Mouse (Mus musculus) urinary bladder, postnatal 0 days (tissue): ENCODE measurements around the gene Nrbf2. TPM values are rescaled to one million over a fixed set of nuclear protein-coding genes. Genes with fewer than 3 reads are reported as not detected.

Experiments
- polyA plus RNA-seq: library from polyadenylated mRNA; unstranded; fragments of >200 nt; fragmentation: Nextera tagmentation; extraction: Ambion mirVana; gene quantifications from 2 replicates; pipeline ENCODE4 v1.2.1, GENCODE M21; 2015

The Nrbf2 gene
- polyA plus RNA-seq: 26.1 and 31.5 TPM in 2 replicates

DNA sequence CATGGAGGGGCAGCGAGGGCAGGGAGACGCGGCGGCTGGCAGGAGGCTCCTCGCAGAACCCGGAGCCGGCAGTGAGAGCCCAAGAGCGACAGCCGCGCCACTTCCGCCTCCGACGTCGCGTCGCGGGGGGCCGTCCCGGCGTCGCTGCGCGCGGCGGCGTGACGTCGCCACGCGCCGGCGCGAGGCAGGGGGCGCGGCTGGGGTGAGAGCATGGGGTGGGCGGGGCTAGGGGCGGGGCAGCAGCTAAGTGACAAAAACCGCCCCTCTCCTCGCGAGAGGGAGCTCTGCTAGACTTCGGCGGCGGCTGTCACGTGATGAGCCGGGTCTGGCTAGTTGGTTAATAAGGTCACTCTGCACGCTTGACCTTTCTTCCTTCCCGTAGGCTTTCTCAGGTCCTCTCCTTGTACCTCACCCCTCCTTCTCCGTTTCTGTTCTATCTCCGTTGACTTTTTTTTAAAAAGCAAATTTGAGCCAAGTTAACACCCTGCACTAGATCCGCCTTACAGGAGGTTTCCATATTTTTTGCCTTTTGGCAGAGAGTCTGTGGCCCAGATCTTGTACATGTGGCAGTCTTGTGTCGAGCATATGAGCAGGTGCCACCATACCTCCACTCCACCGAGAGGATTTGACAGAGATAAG, at the start of gene Nrbf2:
Gene Nrbf2 (minus strand): TSS at position 130 of the 639 bp plus-strand sequence.

Other genes starting within 250 kb of the Nrbf2 start
- gene Jmjd1c, start 189.2 kb downstream of the Nrbf2 start, polyA plus RNA-seq: 26.3 and 26.6 TPM in 2 replicates
- gene Reep3, start 188.4 kb downstream of the Nrbf2 start, polyA plus RNA-seq: 46.8 and 51.8 TPM in 2 replicates